Mouse (Mus musculus) skeletal muscle tissue, adult 2 months (tissue): Measurements from ENCODE around the gene Zfp764.
A peak's percentile ranks its signal among the peaks of the same experiment; 100 is the strongest.
"Not testable (repeated sequence)": the region's sequence is repeated elsewhere in the genome, so short reads cannot be mapped to it uniquely, and the experiment has no call there.

Experiments used
- DNase-seq: peaks from one replicate; pipeline ENCODE4 v3.0.0-alpha.2; 2012; ENCODE audit warnings: low read depth, low spot score

Gene Zfp764

DNA sequence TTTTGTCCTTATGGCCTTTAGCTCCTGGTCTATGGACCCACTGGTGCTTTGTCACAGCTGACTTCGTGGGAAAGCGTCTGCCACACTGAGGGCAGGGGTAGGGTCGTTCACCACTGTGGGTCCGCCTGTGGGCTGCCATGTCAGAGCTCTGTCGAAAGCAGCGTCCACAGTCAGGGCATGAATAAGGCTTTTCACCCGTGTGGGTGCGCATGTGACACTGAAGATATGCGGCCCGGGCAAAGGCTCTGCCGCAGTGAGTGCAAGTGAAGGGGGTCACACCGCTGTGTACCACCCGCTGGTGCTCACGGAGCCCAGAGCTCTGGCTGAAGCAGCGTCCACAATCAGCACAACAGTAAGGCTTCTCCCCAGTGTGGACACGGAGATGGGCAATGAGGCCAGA, 15.1 kb downstream of the Zfp764 start:
- DNase-seq: no peak

DNA sequence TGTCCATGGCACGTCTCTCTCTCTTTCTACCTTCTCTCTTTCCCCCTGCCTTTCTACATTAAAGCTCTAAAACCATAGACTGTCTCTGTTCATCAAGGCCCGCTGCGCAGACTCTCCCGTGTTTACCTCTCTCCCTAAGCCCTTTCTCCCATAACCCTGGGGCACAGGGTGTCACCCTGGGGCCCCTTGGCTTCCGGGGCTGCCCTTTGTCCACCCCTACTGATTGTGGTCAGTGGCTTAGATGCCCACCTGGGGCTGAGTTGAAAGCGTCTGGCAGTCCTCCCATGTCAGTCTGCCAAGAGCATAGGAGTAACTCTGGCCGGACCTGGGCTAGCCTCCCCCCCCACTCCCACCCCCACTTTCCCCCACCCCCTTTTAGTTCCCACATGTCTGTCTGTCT, 16.3 kb downstream of the Zfp764 start:
- no peak for DNase-seq

- DNase-seq: not testable (repeated sequence)
Measured at GRCm38 (mm10) chr7:127388201-127388600, 18.4 kb downstream of the Zfp764 start.

DNA sequence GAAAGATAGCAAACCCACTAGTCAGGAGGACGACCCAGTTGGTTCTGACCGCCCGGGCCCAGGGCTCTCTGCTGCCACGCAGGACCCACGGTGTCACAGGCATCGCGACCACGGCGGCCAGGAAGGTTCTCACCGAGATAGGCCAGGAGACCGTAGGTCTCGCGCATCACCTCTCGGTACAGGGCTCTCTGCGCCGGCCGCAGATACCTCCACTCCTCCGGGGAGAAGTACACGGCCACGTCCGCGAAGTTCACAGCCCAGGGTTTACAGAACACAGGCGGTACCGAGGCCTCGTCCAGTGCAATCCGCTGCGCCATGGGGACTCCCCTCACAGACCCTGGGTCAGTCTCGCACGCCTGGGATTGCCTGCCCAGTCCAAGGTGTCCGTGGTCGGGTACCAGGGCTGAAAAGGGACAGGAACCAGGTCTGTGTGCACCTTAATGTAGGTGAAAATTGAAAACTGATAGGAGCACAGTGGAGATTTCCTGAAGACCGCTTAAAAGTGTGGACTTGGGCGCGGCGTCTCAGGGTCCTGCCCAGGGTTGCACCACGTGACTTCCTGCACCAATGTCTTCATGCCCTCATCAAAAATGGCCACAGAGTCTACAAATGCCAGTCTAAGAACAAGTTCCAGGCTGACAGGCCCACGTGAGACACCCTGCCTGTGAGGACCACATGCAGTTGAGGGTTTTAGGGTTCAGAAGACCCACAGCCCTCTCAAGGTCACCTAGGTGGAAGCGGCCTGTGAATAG, 19.8 kb downstream of the Zfp764 start, which contains the start of gene 9130019O22Rik:
TSS of gene 9130019O22Rik (minus strand) at position 526 of the 752 bp plus-strand sequence.
- peak; percentile 90 for DNase-seq

DNA sequence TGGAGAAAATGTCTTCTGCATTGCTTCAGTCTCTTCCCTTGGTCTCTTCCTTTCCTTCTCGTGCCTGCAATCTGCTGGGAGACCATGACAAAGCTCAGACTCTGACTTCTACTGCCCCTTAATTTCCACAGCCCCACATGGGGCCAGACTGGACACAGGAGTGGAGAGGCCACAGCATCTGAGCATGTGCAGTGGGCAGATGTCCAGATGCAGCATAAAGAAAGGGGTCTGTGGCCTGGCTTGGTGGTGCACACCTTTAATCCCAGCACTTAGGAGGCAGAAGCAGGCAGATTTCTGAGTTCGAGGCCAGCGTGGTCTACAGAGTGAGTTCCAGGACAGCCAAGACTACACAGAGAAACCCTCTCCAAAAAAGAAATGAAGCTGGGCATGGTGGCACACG, 21.1 kb downstream of the Zfp764 start:
- not testable (repeated sequence) for DNase-seq

- no peak for DNase-seq
Measured at GRCm38 (mm10) chr7:127378310-127378921, 28.2 kb downstream of the Zfp764 start.

DNA sequence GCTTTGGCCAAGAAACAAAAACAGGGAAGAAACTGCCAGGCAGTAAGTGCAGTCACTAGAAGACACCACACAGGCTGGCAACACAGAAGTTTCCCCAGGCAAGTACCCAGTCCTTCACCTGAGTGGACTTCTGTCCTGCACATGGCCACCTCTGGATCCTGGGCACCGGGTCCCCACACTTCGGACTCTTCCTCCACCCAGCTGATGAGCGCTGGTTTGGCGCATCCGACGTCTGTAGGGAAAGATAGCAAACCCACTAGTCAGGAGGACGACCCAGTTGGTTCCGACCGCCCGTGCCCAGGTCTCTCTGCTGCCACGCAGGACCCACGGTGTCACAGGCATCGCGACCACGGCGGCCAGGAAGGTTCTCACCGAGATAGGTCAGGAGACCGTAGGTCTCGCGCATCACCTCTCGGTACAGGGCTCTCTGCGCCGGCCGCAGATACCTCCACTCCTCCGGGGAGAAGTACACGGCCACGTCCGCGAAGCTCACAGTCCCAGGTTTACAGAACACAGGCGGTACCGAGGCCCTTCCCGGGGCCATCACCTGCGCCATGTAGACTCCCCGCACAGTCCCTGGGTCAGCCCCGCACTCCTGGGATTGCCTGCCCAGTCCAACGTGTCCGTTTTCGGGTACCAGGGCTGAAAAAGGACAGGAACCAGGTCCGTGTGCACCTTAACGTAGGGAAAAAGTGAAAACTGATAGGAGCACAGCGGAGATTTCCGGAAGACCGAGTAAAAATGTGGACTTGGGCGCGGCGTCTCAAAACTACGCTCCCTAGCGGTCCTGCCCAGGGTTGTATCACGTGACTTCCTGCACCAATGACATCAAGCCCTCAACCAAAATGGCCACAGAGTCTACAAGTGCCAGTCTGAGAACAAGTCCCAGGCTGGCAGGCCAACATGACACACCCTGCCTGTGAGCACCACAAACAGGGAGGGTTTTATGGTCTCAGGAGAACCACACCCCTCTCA, 31.1 kb downstream of the Zfp764 start, which contains the start of gene Zfp747:
TSS of gene Zfp747 (minus strand) at position 780 of the 975 bp plus-strand sequence.
- peak; percentile 93 for DNase-seq

DNA sequence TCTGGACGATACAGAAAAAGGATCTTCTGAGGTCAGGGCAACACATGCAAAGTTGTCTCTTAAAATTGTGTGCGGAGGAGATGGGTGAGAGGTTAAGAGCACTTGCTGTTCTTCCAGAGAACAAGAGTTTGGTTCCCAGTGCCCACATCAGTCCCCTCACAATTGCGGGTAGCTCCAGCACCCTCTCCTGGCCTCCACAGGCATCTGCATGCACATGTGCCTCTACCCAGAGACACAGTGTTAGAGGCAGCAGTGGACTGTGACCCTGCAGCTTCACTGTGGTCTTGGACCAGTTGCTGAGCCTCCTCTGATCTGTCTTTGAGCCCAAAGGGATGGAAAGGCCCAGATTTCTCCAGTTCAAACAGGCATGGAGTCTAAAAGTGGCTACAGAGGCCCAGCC, 34.8 kb downstream of the Zfp764 start:
- DNase-seq: not testable (repeated sequence)

DNA sequence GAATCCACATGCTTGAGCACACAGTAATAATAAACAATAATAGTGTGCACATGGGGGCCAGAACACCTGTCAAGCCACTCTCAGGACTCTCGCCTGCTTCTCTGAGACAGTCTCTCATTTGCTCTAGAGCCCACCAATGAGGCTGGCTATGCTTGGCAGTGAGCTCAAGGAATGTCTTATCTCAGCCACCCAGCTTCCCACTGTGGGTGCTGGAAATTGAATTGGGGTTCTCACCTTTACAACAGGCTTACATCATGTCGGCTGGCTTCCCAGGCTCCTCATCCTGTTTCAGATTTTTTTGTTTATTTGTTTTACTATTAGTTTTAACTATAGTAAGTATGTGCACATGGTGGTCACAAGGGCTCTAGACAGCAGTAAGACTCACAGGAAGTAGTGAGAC, 35.4 kb downstream of the Zfp764 start:
- no peak for DNase-seq

- no peak for DNase-seq
Measured at GRCm38 (mm10) chr7:127366249-127366648, 40.4 kb downstream of the Zfp764 start.

GRCm38 (mm10) chr7:127364166-127364565, 42.5 kb downstream of the Zfp764 start:
- DNase-seq: peak; percentile 66

GRCm38 (mm10) chr7:127363475-127363921, 43.1 kb downstream of the Zfp764 start:
- no peak for DNase-seq

- peak; percentile 45 for DNase-seq
Measured at GRCm38 (mm10) chr7:127362418-127362817, 44.2 kb downstream of the Zfp764 start.

DNA sequence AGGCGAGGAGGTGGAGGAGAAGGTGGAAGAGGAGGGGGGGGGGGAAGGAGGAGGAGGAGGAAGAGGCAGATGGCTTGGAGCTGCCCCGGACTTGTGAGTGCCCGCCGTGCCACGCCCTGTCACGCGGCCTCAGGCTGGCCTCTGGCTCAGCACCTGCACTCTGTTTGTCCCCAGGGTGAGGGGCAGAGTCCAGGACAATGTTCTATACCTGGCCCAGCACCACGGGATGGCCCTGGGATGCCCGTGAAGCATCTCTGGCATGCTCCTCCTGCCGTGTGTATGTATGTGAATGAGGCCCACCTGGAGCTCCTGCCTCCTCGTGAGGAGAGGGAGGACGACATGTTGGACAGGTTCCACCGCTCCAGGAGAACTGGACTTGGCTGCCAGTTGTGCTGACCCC, 45.2 kb downstream of the Zfp764 start:
- no peak for DNase-seq

- no peak for DNase-seq
Measured at GRCm38 (mm10) chr7:127360265-127360664, 46.4 kb downstream of the Zfp764 start.

GRCm38 (mm10) chr7:127358472-127358871, 48.1 kb downstream of the Zfp764 start:
- no peak for DNase-seq

- DNase-seq: no peak
Measured at GRCm38 (mm10) chr7:127357871-127358270, 48.8 kb downstream of the Zfp764 start.

GRCm38 (mm10) chr7:127355796-127356195, 50.8 kb downstream of the Zfp764 start:
- no peak for DNase-seq
